Mouse (Mus musculus) CH12.LX (cell line): ENCODE data around the gene Whrn. TPM values are rescaled to one million over a fixed set of nuclear protein-coding genes. Genes with fewer than 3 reads are reported as not detected.

ENCODE experiments used
- DNase-seq: peaks from one replicate; pipeline ENCODE4 v3.0.0-alpha.2; 2013; ENCODE audit errors: extremely low read depth
- H3K27ac ChIP-seq: 2 replicates; pipeline ENCODE4 v1.5.1; 2012; ENCODE audit warnings: low read depth, mild to moderate bottlenecking, control low read depth, moderate library complexity; ENCODE audit not compliant: insufficient read depth
- H3K27me3 ChIP-seq: replicated peaks from 2 replicates; pipeline ENCODE3; 2012; ENCODE audit warnings: inconsistent platforms
- H3K36me3 ChIP-seq, 2 experiments: replicated peaks in 1 of 2; 2 replicates each; pipeline versions ENCODE3 to v1.6.1; 2012; ENCODE audit warnings: inconsistent platforms in 1 of 2, low read length in 1 of 2, mild to moderate bottlenecking in 1 of 2, mixed read lengths in 1 of 2, moderate library complexity in 1 of 2; ENCODE audit not compliant: control insufficient read depth in 1 of 2, insufficient read depth in 1 of 2
- H3K4me1 ChIP-seq, 2 experiments: 2 replicates each; pipeline ENCODE4 v1.6.1; 2012; ENCODE audit warnings: inconsistent platforms in 1 of 2, moderate library complexity in 1 of 2; ENCODE audit not compliant: insufficient read depth in 2 of 2, control insufficient read depth in 1 of 2
- H3K4me2 ChIP-seq: 2 replicates; pipeline ENCODE4 v1.6.1; 2012; ENCODE audit warnings: low read depth, mild to moderate bottlenecking, control low read depth; ENCODE audit not compliant: poor library complexity, insufficient read depth, severe bottlenecking
- H3K4me3 ChIP-seq, 3 experiments: fragments of 150-350 bp in 1 of 3; sonication (generic) in 1 of 3; replicated peaks in 1 of 3; 2 replicates each; pipeline versions ENCODE3 to v1.5.1; 2011 to 2012; ENCODE audit warnings: low read depth in 2 of 3, low read length in 2 of 3, mild to moderate bottlenecking in 2 of 3, moderate library complexity in 2 of 3, control low read depth in 1 of 3, improper control_type of control experiment in 1 of 3, inconsistent platforms in 1 of 3, mixed read lengths in 1 of 3; ENCODE audit not compliant: poor library complexity in 1 of 3
- H3K79me2 ChIP-seq: replicated peaks from 2 replicates; pipeline ENCODE4 v1.6.1; 2012; ENCODE audit warnings: mild to moderate bottlenecking, moderate library complexity; ENCODE audit not compliant: control insufficient read depth, poor library complexity, insufficient read depth, severe bottlenecking; ENCODE audit errors: extremely low read depth
- H3K9ac ChIP-seq: 2 replicates; pipeline ENCODE4 v1.6.1; 2012; ENCODE audit warnings: low read depth, mild to moderate bottlenecking, control low read depth, moderate library complexity; ENCODE audit not compliant: insufficient read depth
- H3K9me3 ChIP-seq: replicated peaks from 2 replicates; pipeline ENCODE3; 2012; ENCODE audit warnings: low read length, inconsistent platforms, mixed read lengths
- BHLHE40 ChIP-seq: IDR thresholded peaks from 2 replicates; pipeline ENCODE4 v1.6.1; 2011; ENCODE audit warnings: mild to moderate bottlenecking, low read depth, low read length, improper control_type of control experiment
- CHD1 ChIP-seq: IDR thresholded peaks from 2 replicates; pipeline ENCODE4 v1.6.1; 2012; ENCODE audit warnings: low read depth, low read length, improper control_type of control experiment, inconsistent platforms
- CHD2 ChIP-seq: IDR thresholded peaks from 2 replicates; pipeline ENCODE4 v1.6.1; 2011; ENCODE audit warnings: low read length, improper control_type of control experiment
- E2F4 ChIP-seq: IDR thresholded peaks from 2 replicates; pipeline ENCODE4 v1.6.1; 2011; ENCODE audit warnings: low read depth, low read length, improper control_type of control experiment; ENCODE audit not compliant: insufficient replicate concordance
- ELF1 ChIP-seq: IDR thresholded peaks from 2 replicates; pipeline ENCODE4 v1.6.1; 2014; ENCODE audit warnings: low read depth, mild to moderate bottlenecking, inconsistent platforms, low read length, improper control_type of control experiment
- EP300 ChIP-seq: IDR thresholded peaks from 2 replicates; pipeline ENCODE4 v1.6.1; 2011; ENCODE audit warnings: low read length, improper control_type of control experiment
- ETS1 ChIP-seq: conservative IDR thresholded peaks from 2 replicates; pipeline ENCODE4 v1.6.1; 2012; ENCODE audit warnings: low read depth, mild to moderate bottlenecking, inconsistent platforms, low read length, improper control_type of control experiment, moderate library complexity
- GABPA ChIP-seq: IDR thresholded peaks from 2 replicates; pipeline ENCODE4 v1.6.1; 2012; ENCODE audit warnings: low read depth, low read length, improper control_type of control experiment, inconsistent platforms; ENCODE audit not compliant: insufficient replicate concordance
- HCFC1 ChIP-seq: IDR thresholded peaks from 2 replicates; pipeline ENCODE4 v1.6.1; 2012; ENCODE audit warnings: low read depth, mild to moderate bottlenecking, inconsistent platforms, low read length, improper control_type of control experiment
- IRF4 ChIP-seq: IDR thresholded peaks from 2 replicates; pipeline ENCODE4 v1.6.1; 2014; ENCODE audit warnings: low read depth, mild to moderate bottlenecking, inconsistent platforms, low read length, improper control_type of control experiment
- JUN ChIP-seq: IDR thresholded peaks from 2 replicates; pipeline ENCODE4 v1.6.1; 2011; ENCODE audit warnings: low read depth, mild to moderate bottlenecking, low read length, improper control_type of control experiment, moderate library complexity; ENCODE audit not compliant: insufficient read depth
- JUND ChIP-seq: conservative IDR thresholded peaks from 2 replicates; pipeline ENCODE4 v1.6.1; 2011; ENCODE audit warnings: low read depth, low read length, improper control_type of control experiment
- KAT2A ChIP-seq: IDR thresholded peaks from 2 replicates; pipeline ENCODE4 v1.6.1; 2012; ENCODE audit warnings: low read length, improper control_type of control experiment, inconsistent platforms; ENCODE audit not compliant: insufficient replicate concordance
- MAFK ChIP-seq: IDR thresholded peaks from 2 replicates; pipeline ENCODE4 v1.6.1; 2011; ENCODE audit warnings: low read length, improper control_type of control experiment; ENCODE audit not compliant: insufficient replicate concordance
- MAX ChIP-seq: IDR thresholded peaks from 2 replicates; pipeline ENCODE4 v1.6.1; 2011; ENCODE audit warnings: low read length, improper control_type of control experiment
- MAZ ChIP-seq: IDR thresholded peaks from 2 replicates; pipeline ENCODE4 v1.6.1; 2012; ENCODE audit warnings: low read depth, mild to moderate bottlenecking, inconsistent platforms, low read length, improper control_type of control experiment, moderate library complexity
- MEF2A ChIP-seq: IDR thresholded peaks from 2 replicates; pipeline ENCODE4 v1.6.1; 2014; ENCODE audit warnings: low read depth, mild to moderate bottlenecking, inconsistent platforms, low read length, improper control_type of control experiment, borderline replicate concordance
- MXI1 ChIP-seq: IDR thresholded peaks from 2 replicates; pipeline ENCODE4 v1.6.1; 2011; ENCODE audit warnings: mild to moderate bottlenecking, low read depth, low read length, improper control_type of control experiment
- MYC ChIP-seq: IDR thresholded peaks from 2 replicates; pipeline ENCODE4 v1.6.1; 2011; ENCODE audit warnings: low read depth, mild to moderate bottlenecking, improper control_type of control experiment, low read length
- NELFE ChIP-seq: IDR thresholded peaks from 2 replicates; pipeline ENCODE4 v1.6.1; 2011; ENCODE audit warnings: low read depth, low read length, improper control_type of control experiment
- PAX5 ChIP-seq: IDR thresholded peaks from 2 replicates; pipeline ENCODE4 v1.6.1; 2012; ENCODE audit warnings: low read length, inconsistent platforms, mixed read lengths
- POLR2A ChIP-seq: IDR thresholded peaks from 2 replicates; pipeline ENCODE4 v1.6.1; 2011; ENCODE audit warnings: low read depth, mild to moderate bottlenecking, improper control_type of control experiment, low read length
- POLR2AphosphoS2 ChIP-seq: IDR thresholded peaks from 2 replicates; pipeline ENCODE4 v1.6.1; 2011; ENCODE audit warnings: low read depth, low read length, improper control_type of control experiment
- RCOR1 ChIP-seq: conservative IDR thresholded peaks from 2 replicates; pipeline ENCODE4 v1.6.1; 2012; ENCODE audit warnings: low read depth, mild to moderate bottlenecking, inconsistent platforms, low read length, improper control_type of control experiment
- SIN3A ChIP-seq: IDR thresholded peaks from 2 replicates; pipeline ENCODE4 v1.6.1; 2012; ENCODE audit warnings: low read length, improper control_type of control experiment, inconsistent platforms
- SMC3 ChIP-seq: IDR thresholded peaks from 2 replicates; pipeline ENCODE4 v1.6.1; 2011; ENCODE audit warnings: low read depth, low read length, improper control_type of control experiment
- TBP ChIP-seq: conservative IDR thresholded peaks from 2 replicates; pipeline ENCODE4 v1.6.1; 2011; ENCODE audit warnings: low read depth, low read length, improper control_type of control experiment
- TCF12 ChIP-seq: IDR thresholded peaks from 2 replicates; pipeline ENCODE4 v1.6.1; 2014; ENCODE audit warnings: low read depth, mild to moderate bottlenecking, inconsistent platforms, low read length, improper control_type of control experiment
- UBTF ChIP-seq: IDR thresholded peaks from 2 replicates; pipeline ENCODE4 v1.6.1; 2012; ENCODE audit warnings: low read depth, mild to moderate bottlenecking, inconsistent platforms, low read length, improper control_type of control experiment, moderate library complexity
- USF1 ChIP-seq: IDR thresholded peaks from 2 replicates; pipeline ENCODE4 v1.6.1; 2014; ENCODE audit warnings: low read depth, mild to moderate bottlenecking, inconsistent platforms, low read length, improper control_type of control experiment
- USF2 ChIP-seq: conservative IDR thresholded peaks from 2 replicates; pipeline ENCODE4 v1.6.1; 2011; ENCODE audit warnings: low read depth, low read length, improper control_type of control experiment
- ZC3H11A ChIP-seq: IDR thresholded peaks from 2 replicates; pipeline ENCODE4 v1.6.1; 2012; ENCODE audit warnings: low read depth, mild to moderate bottlenecking, inconsistent platforms, low read length, improper control_type of control experiment
- ZKSCAN1 ChIP-seq: IDR thresholded peaks from 2 replicates; pipeline ENCODE4 v1.6.1; 2012; ENCODE audit warnings: low read depth, inconsistent platforms, low read length, improper control_type of control experiment, borderline replicate concordance
- ZMIZ1 ChIP-seq: IDR thresholded peaks from 2 replicates; pipeline ENCODE4 v1.6.1; 2012; ENCODE audit warnings: low read depth, mild to moderate bottlenecking, inconsistent platforms, low read length, improper control_type of control experiment
- ZNF384 ChIP-seq: IDR thresholded peaks from 2 replicates; pipeline ENCODE4 v1.6.1; 2012; ENCODE audit warnings: low read depth, low read length, improper control_type of control experiment, inconsistent platforms
- dilution Hi-C: fragments of 300-500 bp; cut with MboI; formaldehyde crosslinking; loops from 2 replicates; pipeline ENCODE4 v1.14.3; 2020; ENCODE audit warnings: low sequenced_read_pairs; ENCODE audit not compliant: extremely low pct_unique_long_range_greater_than_20kb, extremely low pct_ligation_motif_present
- in situ Hi-C: fragments of 300-500 bp; cut with MboI; formaldehyde crosslinking; loops from 3 replicates; pipeline ENCODE4 v1.14.3; 2019; ENCODE audit warnings: low sequenced_read_pairs, low pct_ligation_motif_present, low pct_unique_long_range_greater_than_20kb, mixed read lengths
- polyA plus RNA-seq: library from polyadenylated mRNA; unstranded; fragments of >175 nt; gene quantifications from 2 replicates; pipeline ENCODE4 v1.2.1, GENCODE M21; 2012; ENCODE audit warnings: low read depth; ENCODE audit not compliant: insufficient read length
- total RNA-seq, 2 experiments: library from RNA; depleted of rRNA; stranded (reverse); fragments of 300-350 nt in 1 of 2; fragments of >200 nt in 1 of 2; gene quantifications; 2 replicates each; pipeline ENCODE4 v1.2.3; 2012 to 2014

The Whrn gene
- total and polyA plus RNA-seq, 3 experiments: 0.99 to 9.4 (median 4.5) TPM

GRCm38 (mm10) chr4:63385784-63386183, 110.0 kb downstream of the Whrn start (continued):
- TF ChIP-seq TBP (0 out of 2 replicates have a peak, but pooled peaks have one; percentile 61), TCF12 (peak; percentile 46; the same call in 1 of the 2 replicates), JUN (0 out of 2 replicates have a peak, but pooled peaks have one; percentile 10), CHD1 (no peak), MAZ (no peak; the same call in 1 of the 2 replicates), NELFE (0 out of 2 replicates have a peak, but pooled peaks have one; percentile 32), MEF2A (peak; percentile 38; the same call in 1 of the 2 replicates), E2F4 (no peak), KAT2A (no peak), RCOR1 (0 out of 2 replicates have a peak, but pooled peaks have one; percentile 2)

GRCm38 (mm10) chr4:63385253-63385652, 110.5 kb downstream of the Whrn start:
- Histone ChIP-seq H3K4me2 (peak overlapping the region; percentile 71), H3K79me2 (peaks cover 21% of the 10 kb centered on the region), H3K36me3 (peaks cover 74 to 90% of the 10 kb centered on the region in 2 experiments), H3K27me3 (no peaks in the 10 kb centered on the region), H3K27ac (peak overlapping the region; percentile 99), H3K9me3 (no peaks in the 10 kb centered on the region), H3K4me3 (peak overlapping the region in 2 of 3 experiments; percentile 34 to 46), H3K4me1 (peaks cover 38 to 66% of the 10 kb centered on the region in 2 experiments), H3K9ac (peak overlapping the region; percentile 27)
- dilution Hi-C loops: no loop called here
- in situ Hi-C loops: no loop called here
- peak; percentile 72 for DNase-seq
- TF ChIP-seq IRF4 (peak; percentile 92; the same call in 1 of the 2 replicates), TBP (no peak), HCFC1 (peak; percentile 25; the same call in 1 of the 2 replicates), JUN (peak; percentile 84), ZC3H11A (no peak), MYC (no peak), POLR2A (no peak), GABPA (no peak), SIN3A (peak; percentile 45; the same call in 1 of the 2 replicates), USF2 (no peak), PAX5 (no peak), BHLHE40 (peak; percentile 60), JUND (peak; percentile 80), E2F4 (no peak), MAX (peak; percentile 13; the same call in 1 of the 2 replicates), CHD2 (peak; percentile 71), ZKSCAN1 (no peak), ETS1 (peak; percentile 79), MAFK (0 out of 2 replicates have a peak, but pooled peaks have one; percentile 24), MAZ (peak; percentile 94), EP300 (peak; percentile 69), KAT2A (no peak), ZNF384 (no peak), TCF12 (peak; percentile 63; the same call in 1 of the 2 replicates), RCOR1 (no peak), MEF2A (peak; percentile 27; the same call in 1 of the 2 replicates), USF1 (no peak), MXI1 (peak; percentile 64), SMC3 (no peak; the same call in 1 of the 2 replicates), ZMIZ1 (no peak), POLR2AphosphoS2 (no peak), ELF1 (no peak), UBTF (no peak), NELFE (peak; percentile 39; the same call in 1 of the 2 replicates)
